Mouse (Mus musculus) megakaryocyte, embryonic 14.5 days (primary cell): Measurements from ENCODE around the gene Camkmt. TPM values are rescaled to one million over a fixed set of nuclear protein-coding genes. Genes with fewer than 3 reads are reported as not detected.
A peak's percentile ranks its signal among the peaks of the same experiment; 100 is the strongest.

Experiments used
- H3K27me3 ChIP-seq: replicated peaks from 2 replicates; pipeline ENCODE3; 2012; ENCODE audit warnings: inconsistent platforms
- H3K36me3 ChIP-seq: replicated peaks from 2 replicates; pipeline ENCODE3; 2012; ENCODE audit warnings: low read length, inconsistent platforms, mixed read lengths
- H3K4me1 ChIP-seq: 2 replicates; pipeline ENCODE4 v1.6.1; 2012; ENCODE audit warnings: inconsistent platforms
- H3K4me3 ChIP-seq: replicated peaks from 2 replicates; pipeline ENCODE3; 2012; ENCODE audit warnings: moderate library complexity, mild to moderate bottlenecking, inconsistent platforms
- H3K9me3 ChIP-seq: 2 replicates; pipeline ENCODE4 v1.6.1; 2012; ENCODE audit warnings: inconsistent platforms
- FLI1 ChIP-seq: IDR thresholded peaks from 2 replicates; pipeline ENCODE4 v1.6.1; 2012; ENCODE audit warnings: low read length, inconsistent platforms, mixed read lengths
- GATA1 ChIP-seq: IDR thresholded peaks from 3 replicates; pipeline ENCODE4 v1.6.1; 2012; ENCODE audit warnings: mixed read lengths, low read length, inconsistent platforms, borderline replicate concordance
- polyA plus RNA-seq: library from polyadenylated mRNA; stranded (reverse); fragments of >175 nt; gene quantifications from 2 replicates; pipeline ENCODE4 v1.2.3, GENCODE M21; 2012; ENCODE audit warnings: low replicate concordance; ENCODE audit not compliant: insufficient read depth

Gene Camkmt
- polyA plus RNA-seq, 1 experiment = 7.6 TPM

DNA sequence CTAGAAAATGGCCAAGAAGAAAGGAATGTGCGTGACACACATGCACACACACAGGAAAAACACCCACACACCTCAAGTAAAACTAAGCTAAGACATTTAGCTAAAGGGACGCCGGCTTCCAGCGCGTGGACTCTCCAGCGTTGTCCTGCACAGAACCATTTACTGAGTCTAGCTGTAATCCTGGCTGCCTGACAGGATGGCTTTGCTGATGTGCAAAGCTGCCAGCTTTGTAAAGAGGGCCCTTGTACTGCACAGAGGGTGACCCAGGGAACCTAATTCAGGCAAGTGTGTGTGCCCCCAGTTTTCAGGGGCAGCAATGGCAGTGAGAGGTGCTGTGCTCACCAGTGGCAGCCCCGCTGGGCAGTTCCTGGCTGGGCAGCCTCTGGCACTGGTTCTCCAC is 23.0 kb upstream of the Camkmt start:
- no peaks in the 10 kb centered on the region for H3K27me3 ChIP-seq
- peaks cover 99% of the 10 kb centered on the region for H3K36me3 ChIP-seq
- H3K9me3 ChIP-seq = no peaks in the 10 kb centered on the region
- peaks cover 47% of the 10 kb centered on the region for H3K4me1 ChIP-seq
- no peak overlapping the region for H3K4me3 ChIP-seq
- TF ChIP-seq GATA1 = no peak

DNA sequence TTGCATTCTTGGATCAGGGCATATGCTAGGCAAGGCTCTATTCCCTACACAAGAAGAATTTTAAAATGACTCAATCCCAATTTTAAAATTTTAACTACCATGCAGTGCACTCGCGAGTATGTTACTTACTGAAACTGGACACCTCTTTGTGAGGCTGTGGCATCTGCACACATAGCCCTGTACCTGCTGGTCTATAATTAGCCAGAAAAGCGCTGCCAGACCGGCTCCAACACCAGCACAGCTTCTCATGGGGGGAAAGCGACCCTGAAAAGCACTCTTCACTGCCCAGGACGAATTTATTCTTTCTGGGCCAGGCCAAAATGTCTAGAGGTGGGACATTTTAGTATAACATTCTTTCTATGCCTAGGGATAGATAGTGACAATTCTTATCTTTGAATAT is 19.7 kb upstream of the Camkmt start:
- no peak overlapping the region for H3K4me3 ChIP-seq
- TF ChIP-seq GATA1 (no peak), FLI1 (no peak)
- peaks cover 99% of the 10 kb centered on the region for H3K36me3 ChIP-seq

DNA sequence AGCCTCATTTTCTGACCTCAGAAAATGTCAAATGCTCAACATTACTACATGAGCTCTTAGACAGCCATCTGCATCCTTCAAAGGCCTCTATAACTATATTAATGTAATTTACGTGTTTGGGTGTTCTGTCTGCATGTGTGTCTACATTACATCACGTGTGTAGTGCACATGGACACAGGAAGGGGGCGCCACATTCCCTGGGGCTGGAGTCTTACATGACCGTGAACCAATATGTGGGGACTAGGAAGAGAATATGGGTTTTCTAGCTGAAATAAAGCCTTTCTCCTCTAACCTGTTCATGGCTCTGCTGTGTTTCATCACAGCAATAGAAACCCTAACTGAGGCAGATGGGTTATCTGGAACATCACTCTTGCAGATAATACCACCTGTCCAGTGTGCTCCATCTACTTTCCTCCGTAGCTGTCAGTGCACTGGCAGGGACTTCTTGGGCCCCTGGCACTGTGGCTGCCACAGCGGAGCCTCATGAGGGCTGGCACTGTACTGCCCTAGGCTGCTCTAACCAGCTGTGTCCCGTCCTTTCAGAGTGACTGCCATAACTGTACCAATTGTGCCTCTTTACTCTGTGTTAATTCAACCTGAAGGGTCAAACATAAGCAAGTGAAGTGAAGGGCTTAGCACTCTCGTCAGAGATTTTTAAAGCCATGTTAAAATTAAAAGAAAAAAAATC is 19.1 kb upstream of the Camkmt start:
- no peaks in the 10 kb centered on the region for H3K27me3 ChIP-seq
- no peak for TF ChIP-seq GATA1
- no peak for TF ChIP-seq FLI1
- H3K4me1 ChIP-seq = peaks cover 22% of the 10 kb centered on the region
- H3K9me3 ChIP-seq = no peaks in the 10 kb centered on the region
- H3K36me3 ChIP-seq = peaks cover 99% of the 10 kb centered on the region
- no peak overlapping the region for H3K4me3 ChIP-seq

More for the DNA sequence above, 19.7 kb upstream of the Camkmt start:
- Histone ChIP-seq H3K4me1 (peaks cover 22% of the 10 kb centered on the region), H3K9me3 (no peaks in the 10 kb centered on the region), H3K27me3 (no peaks in the 10 kb centered on the region)

DNA sequence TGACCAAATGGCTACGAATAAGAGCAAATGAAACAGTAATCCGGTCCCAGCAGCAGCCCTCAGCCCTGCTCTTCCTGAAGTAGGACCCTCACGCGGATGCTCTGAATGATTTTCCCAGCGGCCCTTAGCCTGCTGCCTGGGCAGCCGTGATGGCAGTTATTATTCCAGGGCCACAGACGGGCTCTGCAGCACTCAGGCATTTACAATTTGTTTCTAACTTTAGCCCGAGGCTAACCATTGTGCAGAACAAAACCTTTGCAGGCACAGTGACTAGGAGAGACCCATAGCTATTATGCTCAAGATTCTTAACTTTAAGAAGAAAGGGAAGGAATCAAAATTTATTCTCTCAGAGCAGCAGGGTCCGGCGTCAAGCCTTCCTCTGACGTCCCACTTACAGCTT is 18.0 kb upstream of the Camkmt start:
- no peaks in the 10 kb centered on the region for H3K9me3 ChIP-seq
- no peak for TF ChIP-seq FLI1
- no peak for TF ChIP-seq GATA1
- no peaks in the 10 kb centered on the region for H3K27me3 ChIP-seq
- H3K4me3 ChIP-seq = no peak overlapping the region
- peaks cover 99% of the 10 kb centered on the region for H3K36me3 ChIP-seq
- peaks cover 13% of the 10 kb centered on the region for H3K4me1 ChIP-seq

DNA sequence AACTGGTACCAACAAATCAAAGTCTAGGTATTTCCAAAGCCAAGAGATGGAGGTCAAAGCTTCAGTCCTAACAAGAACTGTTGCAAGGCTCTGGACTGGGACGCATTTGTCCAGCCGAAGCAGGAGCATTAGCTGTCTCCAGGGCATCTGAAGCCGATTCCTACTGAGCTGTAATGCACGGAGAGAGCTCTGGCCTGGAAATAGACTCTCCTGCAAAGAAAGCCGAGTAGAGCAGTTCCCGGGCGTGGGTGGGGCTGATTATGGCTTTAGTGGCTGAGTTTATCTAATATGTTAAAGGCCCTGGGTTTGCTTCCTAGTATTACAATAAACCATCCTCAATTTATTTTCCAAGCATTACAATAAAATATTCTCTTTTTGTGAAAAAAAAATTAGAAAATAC is 17.1 kb upstream of the Camkmt start:
- Histone ChIP-seq H3K4me3 (no peak overlapping the region), H3K27me3 (no peaks in the 10 kb centered on the region), H3K36me3 (peaks cover 100% of the 10 kb centered on the region), H3K9me3 (no peaks in the 10 kb centered on the region), H3K4me1 (peaks cover 10% of the 10 kb centered on the region; the same call in 1 of the 2 replicates)
- TF ChIP-seq FLI1 (no peak), GATA1 (no peak)

DNA sequence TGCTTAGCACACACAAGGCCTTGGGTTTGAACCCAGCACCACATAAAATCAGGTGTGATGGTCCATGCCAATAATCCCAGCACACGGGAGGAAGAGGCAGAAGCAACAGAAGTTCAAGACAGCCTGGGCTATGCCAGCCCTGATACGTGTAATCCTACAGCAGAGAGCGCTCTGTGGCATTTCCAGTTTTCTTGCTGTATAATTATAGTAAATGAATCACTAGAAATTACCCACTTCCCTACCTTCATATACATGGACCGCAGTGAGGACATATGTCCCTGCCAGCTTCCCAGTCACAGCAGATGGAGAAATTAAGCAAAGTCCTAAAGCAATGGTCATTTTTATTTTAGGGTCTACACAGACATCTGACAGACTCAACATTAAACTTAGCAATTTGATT is 16.3 kb upstream of the Camkmt start:
- H3K27me3 ChIP-seq = no peaks in the 10 kb centered on the region

DNA sequence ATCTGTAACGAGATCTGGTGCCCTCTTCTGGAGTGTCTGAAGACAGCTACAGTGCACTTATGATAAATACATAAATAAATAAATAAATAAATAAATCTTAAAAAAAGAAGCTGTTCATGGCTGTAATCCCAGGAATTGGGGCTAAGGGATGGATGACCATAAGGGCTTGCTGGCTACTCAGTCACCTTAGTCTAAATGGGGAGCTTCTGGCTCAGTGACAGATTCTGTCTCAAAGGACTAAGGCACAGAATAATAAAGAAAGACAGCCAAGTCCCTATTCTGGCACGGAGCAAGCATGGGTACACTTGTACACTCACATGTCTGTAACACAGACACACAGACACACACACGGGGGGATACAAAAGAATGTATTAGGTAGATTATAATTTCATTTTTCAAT is 11.1 kb upstream of the Camkmt start:
- Histone ChIP-seq H3K4me1 (0 out of 2 replicates have a peak, but pooled peaks cover 4% of the 10 kb centered on the region), H3K27me3 (no peaks in the 10 kb centered on the region), H3K4me3 (no peak overlapping the region), H3K36me3 (peaks cover 95% of the 10 kb centered on the region), H3K9me3 (no peaks in the 10 kb centered on the region)
- TF ChIP-seq GATA1 (no peak), FLI1 (no peak)

More for the DNA sequence above, 16.3 kb upstream of the Camkmt start:
- Histone ChIP-seq H3K9me3 (no peaks in the 10 kb centered on the region), H3K4me3 (no peak overlapping the region), H3K36me3 (peaks cover 100% of the 10 kb centered on the region), H3K4me1 (peaks cover 10% of the 10 kb centered on the region; the same call in 1 of the 2 replicates)
- TF ChIP-seq GATA1 (no peak), FLI1 (no peak)

DNA sequence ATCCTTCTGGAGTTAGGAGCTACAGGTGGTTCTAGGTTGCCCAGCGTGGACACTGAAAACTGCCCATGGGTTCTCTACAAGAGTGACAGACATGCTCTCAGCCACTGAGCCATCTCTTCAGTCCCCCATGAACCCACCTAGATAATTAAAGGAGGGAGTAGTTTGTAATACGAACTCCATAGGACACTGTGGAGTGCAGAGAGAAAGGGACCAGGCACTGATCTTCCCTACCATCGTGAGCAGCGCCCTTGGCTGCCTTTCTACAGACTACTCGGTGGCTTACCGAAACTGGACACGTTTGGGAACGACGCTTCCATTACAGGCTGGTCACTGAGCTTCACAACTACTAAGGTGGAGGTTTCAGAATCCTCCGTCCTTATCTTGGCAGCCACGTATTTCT is 9.6 kb upstream of the Camkmt start:
- Histone ChIP-seq H3K27me3 (no peaks in the 10 kb centered on the region), H3K4me3 (no peak overlapping the region), H3K36me3 (peaks cover 87% of the 10 kb centered on the region), H3K4me1 (peaks cover 18% of the 10 kb centered on the region), H3K9me3 (no peaks in the 10 kb centered on the region)
- TF ChIP-seq FLI1 (no peak), GATA1 (no peak)

DNA sequence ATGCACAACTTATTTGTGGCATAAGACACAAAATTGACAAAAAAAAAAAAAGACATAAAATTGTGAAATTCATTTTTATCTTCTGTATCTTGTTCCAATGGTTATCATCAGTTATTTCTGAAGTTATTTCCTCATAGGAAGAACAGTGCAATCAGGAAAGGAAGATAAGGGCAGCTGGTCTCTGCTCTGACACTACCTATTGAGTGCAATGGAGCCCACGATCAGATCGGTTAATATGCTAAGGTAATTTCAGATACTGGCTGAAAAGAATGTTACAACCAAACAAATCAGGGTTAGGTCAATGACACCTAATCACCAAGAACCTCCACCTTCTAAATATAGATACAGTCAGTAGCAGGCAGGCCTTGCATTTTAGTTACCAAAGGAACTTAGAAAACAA is 5.0 kb upstream of the Camkmt start:
- Histone ChIP-seq H3K4me3 (no peak overlapping the region), H3K4me1 (peaks cover 49% of the 10 kb centered on the region), H3K9me3 (no peaks in the 10 kb centered on the region), H3K36me3 (peaks cover 58% of the 10 kb centered on the region), H3K27me3 (no peaks in the 10 kb centered on the region)
- TF ChIP-seq GATA1 = no peak
- TF ChIP-seq FLI1 = no peak

DNA sequence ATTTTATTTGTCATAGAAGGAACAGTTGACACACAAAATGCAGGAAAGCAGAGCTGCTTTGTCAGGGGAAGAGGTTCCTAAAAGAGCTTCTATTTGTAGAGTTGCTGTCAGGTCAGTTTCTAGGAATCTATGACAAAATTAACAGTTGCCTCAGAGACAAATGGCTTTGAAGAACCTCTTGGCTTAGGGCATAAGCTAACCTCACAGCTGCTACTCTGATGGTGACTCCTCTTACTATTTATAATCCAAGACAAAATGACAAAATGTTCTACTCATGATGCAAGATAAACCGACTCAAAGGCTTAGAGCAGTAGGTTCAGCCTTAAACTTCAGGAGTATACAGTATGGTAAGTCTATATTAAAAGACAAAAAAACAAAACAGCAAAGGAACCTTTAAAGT is 3.9 kb upstream of the Camkmt start:
- peak overlapping the region; percentile 67 for H3K4me3 ChIP-seq
- TF ChIP-seq GATA1 (no peak), FLI1 (no peak)

More for the DNA sequence above, 3.9 kb upstream of the Camkmt start:
- no peaks in the 10 kb centered on the region for H3K9me3 ChIP-seq
- H3K27me3 ChIP-seq = no peaks in the 10 kb centered on the region
- H3K4me1 ChIP-seq = peaks cover 54% of the 10 kb centered on the region
- H3K36me3 ChIP-seq = peaks cover 46% of the 10 kb centered on the region
